Mouse (Mus musculus): Measurements from ENCODE around the gene Entpd2.
"Not testable (repeated sequence)": the region's sequence is repeated elsewhere in the genome, so short reads cannot be mapped to it uniquely, and the experiment has no call there.

The Entpd2 gene

GRCm38 (mm10) chr2:25394281-25395221, 1.1 kb upstream of the Entpd2 start:
- DNase-seq = peak; percentile 54

GRCm38 (mm10) chr2:25396597-25396983, 916 bp downstream of the Entpd2 start:
- DNase-seq = no peak

- no peak for DNase-seq
These were observed 1.3 kb downstream of the Entpd2 start for GRCm38 (mm10) chr2:25397010-25397409.

GRCm38 (mm10) chr2:25398065-25398464, 2.4 kb downstream of the Entpd2 start:
- DNase-seq = no peak

GRCm38 (mm10) chr2:25399051-25399450, 3.4 kb downstream of the Entpd2 start, which contains the start of gene Npdc1:
Gene Npdc1, plus strand, starts transcription at chr2:25399351.
- DNase-seq = no peak

- no peak for DNase-seq
These were observed 4.6 kb downstream of the Entpd2 start for GRCm38 (mm10) chr2:25400291-25400690.

- DNase-seq = peak; percentile 80
These were observed 5.1 kb downstream of the Entpd2 start for GRCm38 (mm10) chr2:25400764-25401163.

- peak; percentile 93 for DNase-seq
These were observed 6.8 kb downstream of the Entpd2 start for GRCm38 (mm10) chr2:25402377-25402971.

GRCm38 (mm10) chr2:25402972-25403601, 7.4 kb downstream of the Entpd2 start:
- DNase-seq = peak; percentile 84

GRCm38 (mm10) chr2:25403994-25404393, 8.3 kb downstream of the Entpd2 start:
- DNase-seq = no peak

- DNase-seq = no peak
These were observed 13.2 kb downstream of the Entpd2 start for GRCm38 (mm10) chr2:25408908-25409307.

GRCm38 (mm10) chr2:25413436-25413835, 17.8 kb downstream of the Entpd2 start:
- not testable (repeated sequence) for DNase-seq

GRCm38 (mm10) chr2:25417426-25417825, 21.8 kb downstream of the Entpd2 start:
- DNase-seq = no peak

GRCm38 (mm10) chr2:25421896-25422295, 26.2 kb downstream of the Entpd2 start:
- peak; percentile 64 for DNase-seq

GRCm38 (mm10) chr2:25422587-25423410, 27.1 kb downstream of the Entpd2 start, which contains the start of gene Fut7:
Gene Fut7, plus strand, starts transcription at chr2:25423267.
- DNase-seq = no peak

GRCm38 (mm10) chr2:25423626-25424025, 28.0 kb downstream of the Entpd2 start:
- DNase-seq = no peak

GRCm38 (mm10) chr2:25425481-25425880, 29.8 kb downstream of the Entpd2 start:
- DNase-seq = no peak

GRCm38 (mm10) chr2:25426721-25427191, 31.1 kb downstream of the Entpd2 start:
- peak; percentile 82 for DNase-seq

GRCm38 (mm10) chr2:25427256-25427655, 31.6 kb downstream of the Entpd2 start:
- no peak for DNase-seq

GRCm38 (mm10) chr2:25428442-25429236, 33.0 kb downstream of the Entpd2 start, which contains the start of gene Abca2:
Gene Abca2, plus strand, starts transcription at chr2:25428703.
- DNase-seq = peak; percentile 96

GRCm38 (mm10) chr2:25429435-25430180, 33.9 kb downstream of the Entpd2 start:
- peak; percentile 41 for DNase-seq
